Mouse (Mus musculus) liver, embryonic 15.5 days (tissue): Measurements from ENCODE around the gene Dnah17. TPM values are rescaled to one million over a fixed set of nuclear protein-coding genes. Genes with fewer than 3 reads are reported as not detected.

Experiments used
- ATAC-seq: fragments of 200-750 bp; cut with Nextera tagmentation; 2 replicates; pipeline ENCODE4 v1.8.0; 2017; ENCODE audit warnings: moderate number of reproducible peaks, mild to moderate bottlenecking, moderate library complexity; ENCODE audit not compliant: insufficient read depth
- H3K27ac ChIP-seq: fragments of 300-500 bp; sonication (generic); replicated peaks from 2 replicates; pipeline ENCODE4 v1.5.1; 2015; ENCODE audit warnings: mild to moderate bottlenecking, inconsistent platforms
- H3K27me3 ChIP-seq: fragments of 300-500 bp; sonication (generic); 2 replicates; pipeline ENCODE4 v1.6.1; 2015; ENCODE audit warnings: mild to moderate bottlenecking, inconsistent platforms
- H3K36me3 ChIP-seq: fragments of 300-500 bp; sonication (generic); replicated peaks from 2 replicates; pipeline ENCODE4 v1.6.1; 2015; ENCODE audit warnings: moderate library complexity, mild to moderate bottlenecking, inconsistent platforms
- H3K4me1 ChIP-seq: fragments of 300-500 bp; sonication (generic); replicated peaks from 2 replicates; pipeline ENCODE4 v1.6.1; 2015; ENCODE audit warnings: inconsistent platforms
- H3K4me2 ChIP-seq: fragments of 300-500 bp; sonication (generic); 2 replicates; pipeline ENCODE4 v1.6.1; 2015; ENCODE audit warnings: moderate library complexity, mild to moderate bottlenecking, inconsistent platforms
- H3K4me3 ChIP-seq: fragments of 300-500 bp; sonication (generic); replicated peaks from 2 replicates; pipeline ENCODE4 v1.5.1; 2015; ENCODE audit warnings: mild to moderate bottlenecking, inconsistent platforms
- H3K9ac ChIP-seq: fragments of 300-500 bp; sonication (generic); 2 replicates; pipeline ENCODE4 v1.6.1; 2015; ENCODE audit warnings: moderate library complexity, mild to moderate bottlenecking, inconsistent platforms
- H3K9me3 ChIP-seq: fragments of 300-500 bp; sonication (generic); replicated peaks from 2 replicates; pipeline ENCODE4 v1.6.1; 2016; ENCODE audit warnings: inconsistent platforms
- WGBS: fragments of 180-500 bp; shearing (Covaris S2); methylation state at CpG from one replicate; pipeline ENCODE4 v1.1.7; 2015; ENCODE audit warnings: mixed read lengths; ENCODE audit not compliant: insufficient replicate concordance; 5-methylcytosine and 5-hydroxymethylcytosine counted together
- polyA plus RNA-seq: library from polyadenylated mRNA; unstranded; fragments of >200 nt; fragmentation: Nextera tagmentation; extraction: Ambion mirVana; gene quantifications from 2 replicates; pipeline ENCODE4 v1.2.1, GENCODE M21; 2015

Gene Dnah17
- polyA plus RNA-seq, 1 experiment from 2014 or later: 0.10 TPM

DNA sequence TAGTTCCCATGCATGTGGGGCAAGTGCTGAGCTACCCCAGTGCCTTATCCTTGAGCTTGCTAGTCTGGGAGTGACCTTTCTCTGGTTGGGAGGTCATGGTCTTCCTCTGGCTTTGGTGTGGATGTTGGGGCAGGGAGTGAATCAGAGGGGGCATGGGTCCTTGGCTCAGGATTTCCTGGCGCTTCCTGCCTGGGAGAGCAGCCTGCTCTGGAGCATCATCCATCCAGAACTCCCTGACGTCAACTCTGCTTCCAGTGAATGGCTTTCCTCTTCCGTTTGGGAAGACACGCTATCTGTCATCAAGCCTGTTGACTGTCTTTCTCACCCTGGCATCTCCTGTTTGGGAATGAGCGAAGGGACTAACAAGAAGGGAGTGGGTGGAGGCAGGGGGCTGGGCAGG lies 148.0 kb downstream of the Dnah17 start:
- WGBS: 58% methylated on average over 5 of the region's 5 CpGs
- Histone ChIP-seq H3K4me3 (no peak overlapping the region), H3K27ac (no peak overlapping the region), H3K9me3 (no peaks in the 10 kb centered on the region), H3K27me3 (peaks cover 17% of the 10 kb centered on the region), H3K9ac (no peak overlapping the region), H3K36me3 (no peaks in the 10 kb centered on the region), H3K4me2 (no peak overlapping the region), H3K4me1 (peaks cover 12% of the 10 kb centered on the region)
- ATAC-seq: no peak

GRCm38 (mm10) chr11:117979388-117979787 lies 151.0 kb downstream of the Dnah17 start:
- 60% methylated on average over 7 of the region's 7 CpGs for WGBS
- no peak overlapping the region for H3K4me3 ChIP-seq
- no peaks in the 10 kb centered on the region for H3K36me3 ChIP-seq
- H3K4me2 ChIP-seq: no peak overlapping the region
- no peak for ATAC-seq
- H3K9ac ChIP-seq: no peak overlapping the region
- peaks cover 18% of the 10 kb centered on the region for H3K4me1 ChIP-seq
- H3K27me3 ChIP-seq: peaks cover 42% of the 10 kb centered on the region
- no peaks in the 10 kb centered on the region for H3K9me3 ChIP-seq
- no peak overlapping the region for H3K27ac ChIP-seq

- no peak for ATAC-seq
- Histone ChIP-seq H3K9ac (no peak overlapping the region), H3K4me1 (peaks cover 27% of the 10 kb centered on the region), H3K9me3 (no peaks in the 10 kb centered on the region), H3K27ac (no peak overlapping the region), H3K27me3 (peaks cover 52% of the 10 kb centered on the region), H3K36me3 (no peaks in the 10 kb centered on the region), H3K4me2 (no peak overlapping the region), H3K4me3 (no peak overlapping the region)
- 39% methylated on average over 5 of the region's 5 CpGs for WGBS
Observed at GRCm38 (mm10) chr11:117977694-117978360, 152.6 kb downstream of the Dnah17 start.

GRCm38 (mm10) chr11:117976081-117976582 lies 154.3 kb downstream of the Dnah17 start:
- peaks cover 36% of the 10 kb centered on the region for H3K4me1 ChIP-seq
- 0 out of 2 replicates have a peak overlapping the region, but pooled peaks have one; percentile 19 for H3K27ac ChIP-seq
- no peak for ATAC-seq
- no peak overlapping the region for H3K4me2 ChIP-seq
- no peak overlapping the region for H3K9ac ChIP-seq
- 21% methylated on average over 8 of the region's 8 CpGs for WGBS
- no peaks in the 10 kb centered on the region for H3K9me3 ChIP-seq
- H3K27me3 ChIP-seq: peaks cover 63% of the 10 kb centered on the region
- H3K36me3 ChIP-seq: no peaks in the 10 kb centered on the region
- no peak overlapping the region for H3K4me3 ChIP-seq

DNA sequence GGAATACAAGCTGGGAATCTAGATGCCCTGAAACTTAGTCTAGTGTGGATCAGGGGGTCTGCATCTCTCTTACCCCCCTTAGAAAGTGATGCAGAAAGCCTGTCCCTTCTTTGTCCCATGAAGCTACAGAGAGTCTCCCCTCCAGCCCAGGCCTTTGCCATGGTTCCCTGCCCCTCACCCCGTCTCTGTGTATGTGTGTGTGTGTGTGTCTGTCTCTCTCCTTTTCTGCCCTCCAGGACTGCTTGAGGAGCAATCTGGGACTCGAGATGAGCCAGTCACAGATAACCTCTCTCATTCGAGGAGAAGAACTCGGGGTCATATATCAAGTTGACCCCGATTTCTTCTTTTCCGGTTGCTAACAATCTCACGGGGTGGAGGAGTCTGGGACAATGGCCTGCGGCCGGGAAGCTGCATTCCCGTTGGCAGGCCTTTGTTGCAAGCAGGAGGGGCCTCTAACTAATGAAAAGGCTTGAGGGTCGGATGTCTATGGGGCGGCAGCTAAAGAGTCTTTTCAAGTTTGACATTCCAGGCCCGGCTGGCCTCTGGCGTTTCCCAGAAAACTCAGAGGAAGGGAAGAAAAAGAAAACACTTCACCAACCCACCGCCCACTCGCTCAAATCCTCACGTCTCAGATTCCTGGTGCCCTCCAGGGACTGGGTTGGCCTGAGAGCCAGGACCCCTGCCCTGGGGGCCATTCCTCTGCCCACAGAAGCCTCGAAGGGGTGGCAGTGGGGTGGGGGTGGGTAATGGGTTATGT lies 155.0 kb downstream of the Dnah17 start:
- Histone ChIP-seq H3K4me3 (no peak overlapping the region), H3K27me3 (peaks cover 64% of the 10 kb centered on the region), H3K4me1 (peaks cover 41% of the 10 kb centered on the region), H3K27ac (0 out of 2 replicates have a peak overlapping the region, but pooled peaks have one; percentile 19), H3K9ac (no peak overlapping the region), H3K9me3 (no peaks in the 10 kb centered on the region), H3K36me3 (no peaks in the 10 kb centered on the region), H3K4me2 (no peak overlapping the region)
- WGBS: 36% methylated on average over 18 of the region's 18 CpGs
- ATAC-seq: no peak

DNA sequence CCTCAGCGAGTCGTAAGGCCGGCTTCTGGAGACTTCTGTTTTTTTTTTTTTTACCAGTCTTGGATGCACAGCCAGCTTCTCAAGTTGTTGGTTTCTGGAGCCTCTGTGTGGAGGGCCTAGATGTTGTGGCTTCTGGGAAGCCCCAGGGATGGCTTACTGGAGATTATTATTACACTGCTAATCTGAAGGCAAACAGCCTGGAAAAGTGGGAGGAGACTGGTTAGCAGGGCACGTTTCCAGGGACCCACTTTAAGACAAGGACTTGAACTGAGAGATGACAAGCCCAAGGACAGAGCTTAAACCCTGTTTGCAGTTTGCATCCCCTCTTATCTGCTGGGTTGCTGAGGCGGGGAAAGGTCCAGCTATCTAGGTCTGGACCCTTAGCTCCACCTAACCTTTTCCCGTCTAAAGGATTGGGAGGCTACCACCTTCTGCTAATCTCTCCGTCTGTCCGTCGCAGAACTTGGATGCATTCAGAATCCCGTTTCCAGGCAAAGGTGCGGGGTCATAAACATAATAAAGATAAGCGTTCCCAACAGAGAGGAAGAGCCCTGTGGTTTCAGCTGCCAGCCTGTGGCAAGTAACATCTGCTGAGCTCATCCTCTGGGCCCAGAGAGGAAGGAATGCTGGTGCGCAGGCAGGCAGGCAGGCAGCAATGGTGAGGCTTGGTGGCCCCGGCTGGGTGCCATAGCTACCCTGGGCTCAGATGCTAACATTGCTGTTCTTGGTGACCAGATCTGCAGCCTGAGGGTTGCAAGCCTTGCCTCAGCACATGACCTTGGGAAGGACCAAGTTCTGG lies 155.9 kb downstream of the Dnah17 start:
- ATAC-seq: no peak
- peaks cover 68% of the 10 kb centered on the region for H3K27me3 ChIP-seq
- H3K36me3 ChIP-seq: no peaks in the 10 kb centered on the region
- H3K27ac ChIP-seq: no peak overlapping the region
- no peak overlapping the region for H3K4me3 ChIP-seq
- 13% methylated on average over 14 of the region's 14 CpGs for WGBS
- H3K4me1 ChIP-seq: peaks cover 49% of the 10 kb centered on the region
- H3K4me2 ChIP-seq: no peak overlapping the region
- H3K9ac ChIP-seq: no peak overlapping the region
- no peaks in the 10 kb centered on the region for H3K9me3 ChIP-seq

DNA sequence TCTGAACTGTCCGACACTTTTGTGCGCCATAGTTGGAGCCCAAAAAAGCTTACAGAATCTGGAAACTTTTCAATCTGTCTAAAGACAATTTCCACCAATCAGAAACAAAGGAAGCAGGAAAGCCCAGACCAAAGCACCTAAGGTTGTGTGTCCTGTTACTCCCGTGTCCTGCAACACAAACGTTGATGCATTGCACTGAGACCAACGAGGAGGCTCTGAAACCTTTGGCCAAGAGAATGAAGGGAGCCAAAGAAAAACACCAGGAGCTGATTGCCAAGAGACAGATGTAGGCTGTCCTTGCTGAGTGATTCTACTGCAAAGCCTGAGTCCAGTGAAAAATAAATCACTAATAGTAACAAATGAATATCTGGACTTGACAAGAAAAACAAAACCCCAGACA lies 156.9 kb downstream of the Dnah17 start:
- Histone ChIP-seq H3K4me3 (no peak overlapping the region), H3K36me3 (no peaks in the 10 kb centered on the region), H3K27ac (no peak overlapping the region), H3K27me3 (peaks cover 72% of the 10 kb centered on the region), H3K9me3 (no peaks in the 10 kb centered on the region), H3K4me2 (no peak overlapping the region), H3K9ac (no peak overlapping the region), H3K4me1 (peaks cover 58% of the 10 kb centered on the region)
- WGBS: 39% methylated on average over 5 of the region's 5 CpGs
- ATAC-seq: no peak

- H3K4me3 ChIP-seq: no peak overlapping the region
- peaks cover 1% of the 10 kb centered on the region for H3K36me3 ChIP-seq
- no peak for ATAC-seq
- no peak overlapping the region for H3K9ac ChIP-seq
- H3K27me3 ChIP-seq: peaks cover 79% of the 10 kb centered on the region
- no peaks in the 10 kb centered on the region for H3K9me3 ChIP-seq
- H3K27ac ChIP-seq: no peak overlapping the region
- H3K4me2 ChIP-seq: no peak overlapping the region
- 43% methylated on average over 11 of the region's 11 CpGs for WGBS
- peaks cover 65% of the 10 kb centered on the region for H3K4me1 ChIP-seq
Observed at GRCm38 (mm10) chr11:117972656-117973558, 157.5 kb downstream of the Dnah17 start.
